Mouse (Mus musculus): ENCODE measurements around the gene Aadacl3. TPM values are rescaled to one million over a fixed set of nuclear protein-coding genes. Genes with fewer than 3 reads are reported as not detected.

The Aadacl3 gene
- total and polyA plus RNA-seq, 2 experiments = not detected

GRCm38 (mm10) chr4:144448546-144448945, 15.0 kb downstream of the Aadacl3 start:
- Histone ChIP-seq H3K27ac (replicated peaks; ENCODE audit: insufficient read depth, low read depth, low read length) (no peak overlapping the region), H3K4me3 (ENCODE audit: insufficient read depth, low read depth, low read length) (no peak overlapping the region), H3K9ac (ENCODE audit: low read depth, low read length) (no peak overlapping the region), H3K4me1 (ENCODE audit: control insufficient read depth, insufficient read depth, low read length) (no peaks in the 10 kb centered on the region), H3K36me3 (ENCODE audit: control insufficient read depth, insufficient read depth, low read length) (no peaks in the 10 kb centered on the region), H3K27me3 (ENCODE audit: control insufficient read depth, insufficient read depth, low read length) (no peaks in the 10 kb centered on the region), H3K79me2 (ENCODE audit: control insufficient read depth, insufficient read depth, low read length) (no peaks in the 10 kb centered on the region)
- DNase-seq (ENCODE audit: extremely low read depth, low read depth, low spot score) = no peak
- TF ChIP-seq POLR2A (IDR thresholded peaks at IDR 0.05; ENCODE audit: extremely low read depth, insufficient read depth, low read length) = no peak
- TF ChIP-seq CTCF (IDR thresholded peaks at IDR 0.05; ENCODE audit: low read depth, low read length) = no peak
- WGBS = 71% methylated on average over 2 of the region's 2 CpGs

DNA sequence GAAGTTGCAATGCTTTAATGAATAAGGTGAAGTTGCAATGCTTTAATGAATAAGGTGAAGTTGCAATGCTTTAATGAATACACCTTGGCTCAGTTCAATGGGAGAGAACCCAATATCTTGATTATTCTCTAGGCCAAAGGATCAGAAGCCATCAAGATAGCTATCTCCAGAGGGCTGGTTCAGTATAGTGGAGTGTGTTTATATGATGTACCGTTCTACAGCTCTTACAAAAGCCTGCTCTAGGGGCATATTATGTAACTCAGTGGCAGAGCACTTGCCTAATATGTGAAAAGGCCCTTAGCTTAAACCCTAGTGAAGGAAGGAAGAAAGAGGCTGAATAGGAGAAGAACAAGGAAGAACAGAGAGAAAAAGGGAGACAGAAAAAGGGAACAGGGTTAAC, 22.0 kb downstream of the Aadacl3 start:
- no peak overlapping the region for H3K4me3 ChIP-seq (ENCODE audit: insufficient read depth, low read depth, low read length)
- H3K9ac ChIP-seq (ENCODE audit: low read depth, low read length) = no peak overlapping the region
- H3K27me3 ChIP-seq (ENCODE audit: control insufficient read depth, insufficient read depth, low read length) = no peaks in the 10 kb centered on the region
- no peaks in the 10 kb centered on the region for H3K4me1 ChIP-seq (ENCODE audit: control insufficient read depth, insufficient read depth, low read length)
- H3K27ac ChIP-seq (replicated peaks; ENCODE audit: insufficient read depth, low read depth, low read length) = no peak overlapping the region
- TF ChIP-seq CTCF (IDR thresholded peaks at IDR 0.05; ENCODE audit: low read depth, low read length) = no peak
- no peak for TF ChIP-seq POLR2A (IDR thresholded peaks at IDR 0.05; ENCODE audit: extremely low read depth, insufficient read depth, low read length)
- 78% methylated on average over 1 of the region's 1 CpGs for WGBS
- H3K79me2 ChIP-seq (ENCODE audit: control insufficient read depth, insufficient read depth, low read length) = no peaks in the 10 kb centered on the region
- no peak for DNase-seq (ENCODE audit: extremely low read depth, low read depth, low spot score)
- no peaks in the 10 kb centered on the region for H3K36me3 ChIP-seq (ENCODE audit: control insufficient read depth, insufficient read depth, low read length)

GRCm38 (mm10) chr4:144441095-144441494, 22.5 kb downstream of the Aadacl3 start:
- Histone ChIP-seq H3K9ac (ENCODE audit: low read depth, low read length) (no peak overlapping the region), H3K4me3 (ENCODE audit: insufficient read depth, low read depth, low read length) (no peak overlapping the region), H3K79me2 (ENCODE audit: control insufficient read depth, insufficient read depth, low read length) (no peaks in the 10 kb centered on the region), H3K4me1 (ENCODE audit: control insufficient read depth, insufficient read depth, low read length) (no peaks in the 10 kb centered on the region), H3K27ac (replicated peaks; ENCODE audit: insufficient read depth, low read depth, low read length) (no peak overlapping the region), H3K27me3 (ENCODE audit: control insufficient read depth, insufficient read depth, low read length) (no peaks in the 10 kb centered on the region), H3K36me3 (ENCODE audit: control insufficient read depth, insufficient read depth, low read length) (no peaks in the 10 kb centered on the region)
- TF ChIP-seq POLR2A (IDR thresholded peaks at IDR 0.05; ENCODE audit: extremely low read depth, insufficient read depth, low read length) (no peak), CTCF (IDR thresholded peaks at IDR 0.05; ENCODE audit: low read depth, low read length) (no peak)
- 87% methylated on average over 4 of the region's 4 CpGs for WGBS
- DNase-seq (ENCODE audit: extremely low read depth, low read depth, low spot score) = no peak

- no peak for TF ChIP-seq CTCF (IDR thresholded peaks at IDR 0.05; ENCODE audit: low read depth, low read length)
- H3K9ac ChIP-seq (ENCODE audit: low read depth, low read length) = no peak within 1 kb of the TSS
These were observed 24.9 kb downstream of the Aadacl3 start, which contains the start of gene 1700012P22Rik for GRCm38 (mm10) chr4:144438672-144439071. Gene 1700012P22Rik (minus strand): TSS chr4:144438772.

DNA sequence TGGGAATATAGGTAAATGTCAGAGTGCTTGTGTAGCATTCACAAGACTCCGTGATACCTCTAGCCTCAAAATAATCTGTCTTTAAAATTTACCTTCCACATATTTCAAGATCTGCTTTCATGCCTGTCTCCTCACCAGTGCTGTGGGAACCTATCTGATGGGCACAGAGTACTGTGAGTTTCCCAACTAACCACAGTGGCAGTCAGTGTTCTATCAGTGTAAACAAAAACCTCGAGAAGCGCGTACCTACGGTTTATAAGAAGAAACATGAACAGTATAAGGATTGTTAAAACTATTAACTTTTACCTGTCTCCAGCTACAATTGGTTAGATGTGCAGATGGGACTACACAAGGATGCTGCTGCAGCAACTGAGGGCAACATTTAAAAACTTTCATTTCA, 30.3 kb downstream of the Aadacl3 start:
- Histone ChIP-seq H3K27ac (replicated peaks; ENCODE audit: insufficient read depth, low read depth, low read length) (no peak overlapping the region), H3K4me3 (ENCODE audit: insufficient read depth, low read depth, low read length) (no peak overlapping the region), H3K27me3 (ENCODE audit: control insufficient read depth, insufficient read depth, low read length) (no peaks in the 10 kb centered on the region), H3K79me2 (ENCODE audit: control insufficient read depth, insufficient read depth, low read length) (no peaks in the 10 kb centered on the region), H3K4me1 (ENCODE audit: control insufficient read depth, insufficient read depth, low read length) (no peaks in the 10 kb centered on the region), H3K9ac (ENCODE audit: low read depth, low read length) (no peak overlapping the region), H3K36me3 (ENCODE audit: control insufficient read depth, insufficient read depth, low read length) (no peaks in the 10 kb centered on the region)
- 78% methylated on average over 5 of the region's 5 CpGs for WGBS
- TF ChIP-seq CTCF (IDR thresholded peaks at IDR 0.05; ENCODE audit: low read depth, low read length) = no peak
- TF ChIP-seq POLR2A (IDR thresholded peaks at IDR 0.05; ENCODE audit: extremely low read depth, insufficient read depth, low read length) = no peak
- no peak for DNase-seq (ENCODE audit: extremely low read depth, low read depth, low spot score)

More at GRCm38 (mm10) chr4:144438672-144439071, 24.9 kb downstream of the Aadacl3 start, which contains the start of gene 1700012P22Rik:
- no peaks in the 10 kb centered on the region for H3K4me1 ChIP-seq (ENCODE audit: control insufficient read depth, insufficient read depth, low read length)
- no peaks in the 10 kb centered on the region for H3K27me3 ChIP-seq (ENCODE audit: control insufficient read depth, insufficient read depth, low read length)
- no peak for DNase-seq (ENCODE audit: extremely low read depth, low read depth, low spot score)
- H3K27ac ChIP-seq (replicated peaks; ENCODE audit: insufficient read depth, low read depth, low read length) = no peak within 1 kb of the TSS
- H3K4me3 ChIP-seq (ENCODE audit: insufficient read depth, low read depth, low read length) = no peak within 1 kb of the TSS
- no peaks in the 10 kb centered on the region for H3K36me3 ChIP-seq (ENCODE audit: control insufficient read depth, insufficient read depth, low read length)
- H3K79me2 ChIP-seq (ENCODE audit: control insufficient read depth, insufficient read depth, low read length) = no peaks in the 10 kb centered on the region

GRCm38 (mm10) chr4:144430723-144431122, 32.8 kb downstream of the Aadacl3 start:
- Histone ChIP-seq H3K4me3 (ENCODE audit: insufficient read depth, low read depth, low read length) (no peak overlapping the region), H3K27me3 (ENCODE audit: control insufficient read depth, insufficient read depth, low read length) (no peaks in the 10 kb centered on the region), H3K36me3 (ENCODE audit: control insufficient read depth, insufficient read depth, low read length) (no peaks in the 10 kb centered on the region), H3K79me2 (ENCODE audit: control insufficient read depth, insufficient read depth, low read length) (no peaks in the 10 kb centered on the region), H3K9ac (ENCODE audit: low read depth, low read length) (no peak overlapping the region), H3K4me1 (ENCODE audit: control insufficient read depth, insufficient read depth, low read length) (no peaks in the 10 kb centered on the region), H3K27ac (replicated peaks; ENCODE audit: insufficient read depth, low read depth, low read length) (no peak overlapping the region)
- no peak for DNase-seq (ENCODE audit: extremely low read depth, low read depth, low spot score)
- WGBS = 66% methylated on average over 2 of the region's 2 CpGs
- TF ChIP-seq POLR2A (IDR thresholded peaks at IDR 0.05; ENCODE audit: extremely low read depth, insufficient read depth, low read length) (no peak), CTCF (IDR thresholded peaks at IDR 0.05; ENCODE audit: low read depth, low read length) (no peak)
